Mouse (Mus musculus) kidney, adult 2 months (tissue): ENCODE data around the gene Tlx1. TPM values are rescaled to one million over a fixed set of nuclear protein-coding genes. Genes with fewer than 3 reads are reported as not detected.

ENCODE experiments used
- DNase-seq: peaks from one replicate; pipeline ENCODE4 v3.0.0; 2021
- H3K27ac ChIP-seq: fragments of 200-500 bp; 2 replicates; pipeline ENCODE4 v1.5.1; 2012; ENCODE audit warnings: low read depth, low read length, control low read depth, inconsistent platforms; ENCODE audit not compliant: insufficient read depth
- H3K27me3 ChIP-seq: fragments of 200-500 bp; replicated peaks from 2 replicates; pipeline ENCODE4 v1.6.1; 2012; ENCODE audit warnings: mild to moderate bottlenecking, moderate library complexity, low read length, inconsistent platforms; ENCODE audit not compliant: control insufficient read depth, insufficient read depth
- H3K36me3 ChIP-seq: fragments of 200-500 bp; 2 replicates; pipeline ENCODE4 v1.6.1; 2012; ENCODE audit warnings: mild to moderate bottlenecking, moderate library complexity, low read length, inconsistent platforms; ENCODE audit not compliant: control insufficient read depth, insufficient read depth
- H3K4me1 ChIP-seq: fragments of 200-500 bp; 2 replicates; pipeline ENCODE4 v1.6.1; 2011; ENCODE audit warnings: low read length; ENCODE audit not compliant: control insufficient read depth, insufficient read depth
- H3K4me3 ChIP-seq: fragments of 200-500 bp; 2 replicates; pipeline ENCODE4 v1.5.1; 2011; ENCODE audit warnings: mild to moderate bottlenecking, low read depth, low read length, control low read depth; ENCODE audit not compliant: insufficient read depth
- CTCF ChIP-seq: fragments of 200-500 bp; conservative IDR thresholded peaks from 2 replicates; pipeline ENCODE4 v1.5.1; 2011; ENCODE audit warnings: low read depth, mild to moderate bottlenecking, control low read depth, low read length, moderate library complexity, mixed read lengths; ENCODE audit not compliant: insufficient read depth, insufficient read length
- POLR2A ChIP-seq: fragments of 200-500 bp; IDR thresholded peaks from one replicate; pipeline ENCODE4 v1.6.1; 2011; ENCODE audit warnings: low read depth, low read length, control low read depth
- WGBS: fragments of 180-500 bp; shearing (Covaris S2); methylation state at CpG from one replicate; pipeline ENCODE4 v1.1.7; 2018; 5-methylcytosine and 5-hydroxymethylcytosine counted together
- polyA plus RNA-seq: library from polyadenylated mRNA; depleted of rRNA; stranded (reverse); fragments of >200 nt; gene quantifications from 2 replicates; pipeline ENCODE4 v1.2.3, GENCODE M21; 2012; rRNA removed

The Tlx1 gene
- polyA plus RNA-seq, 1 experiment, result not detected

DNA sequence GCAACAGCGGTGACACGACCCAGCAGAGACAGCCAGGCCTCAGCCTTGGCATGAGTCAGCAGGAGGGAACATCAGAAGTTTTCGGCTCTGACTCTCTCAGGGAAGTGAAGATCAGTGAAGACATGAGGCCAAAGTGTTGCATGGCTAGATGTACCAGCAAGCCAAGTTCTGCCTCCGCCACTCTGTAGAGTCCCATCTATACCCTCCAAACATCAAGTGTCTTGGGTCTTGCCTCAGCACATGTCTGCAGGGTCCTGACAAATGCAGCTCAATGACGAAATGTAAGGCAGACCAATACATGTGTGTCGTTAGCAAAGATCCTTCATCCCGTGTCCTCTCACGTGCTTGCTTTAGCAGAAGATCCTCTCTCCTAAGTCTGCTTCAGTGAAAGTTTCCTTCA is 46.5 kb downstream of the Tlx1 start:
- TF ChIP-seq POLR2A, result no peak
- no peak for TF ChIP-seq CTCF
- Histone ChIP-seq H3K4me3 (no peak overlapping the region), H3K4me1 (no peaks in the 10 kb centered on the region), H3K36me3 (no peaks in the 10 kb centered on the region), H3K27ac (no peak overlapping the region), H3K27me3 (0 out of 2 replicates have a peak, but pooled peaks cover 1% of the 10 kb centered on the region)
- WGBS, result 90% methylated on average over 8 of the region's 8 CpGs
- DNase-seq, result no peak

DNA sequence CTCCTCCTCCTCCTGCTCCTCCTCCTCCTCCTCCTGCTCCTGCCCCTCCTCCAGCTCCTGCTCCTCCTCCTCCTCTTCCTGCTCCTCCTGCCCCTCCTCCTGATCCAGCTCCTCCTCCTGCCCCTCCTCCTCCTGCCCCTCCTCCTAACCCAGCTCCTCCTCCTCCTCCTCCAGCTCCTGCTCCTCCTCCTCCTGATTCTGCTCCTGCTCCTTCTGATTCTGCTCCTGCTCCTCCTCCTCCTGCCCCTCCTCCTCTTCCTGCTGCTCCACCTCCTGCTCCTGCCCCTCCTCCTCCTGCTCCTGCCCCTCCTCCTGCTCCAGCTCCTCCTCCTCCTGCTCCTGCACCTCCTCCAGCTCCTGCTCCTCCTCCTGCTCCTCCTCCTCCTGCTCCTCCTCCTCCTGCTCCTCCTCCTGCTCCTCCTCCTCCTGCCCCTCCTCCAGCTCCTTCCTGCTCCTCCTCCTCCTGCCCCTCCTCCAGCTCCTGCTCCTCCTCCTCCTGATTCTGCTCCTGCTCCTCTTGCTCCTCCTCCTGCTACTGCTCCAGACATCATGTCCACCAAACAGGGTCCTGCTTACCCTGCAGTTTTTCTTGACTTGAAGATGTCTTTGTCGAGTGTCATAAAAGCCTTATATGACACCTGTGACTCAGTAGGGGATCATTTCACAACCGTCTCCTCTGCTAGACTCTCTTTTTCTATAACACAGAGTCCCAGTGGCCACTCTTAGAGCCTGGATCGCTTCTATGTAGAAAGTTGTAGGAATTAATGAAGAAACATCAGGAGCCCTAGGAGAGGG is 55.0 kb downstream of the Tlx1 start:
- TF ChIP-seq CTCF, result no peak
- no peak for TF ChIP-seq POLR2A
- peaks cover 1% of the 10 kb centered on the region; the same call in 1 of the 2 replicates for H3K27me3 ChIP-seq
- no peaks in the 10 kb centered on the region for H3K36me3 ChIP-seq
- DNase-seq, result peak; percentile 7
- no peak overlapping the region for H3K4me3 ChIP-seq
- H3K27ac ChIP-seq, result no peak overlapping the region
- 77% methylated on average over 3 of the region's 3 CpGs for WGBS
- no peaks in the 10 kb centered on the region for H3K4me1 ChIP-seq

Other genes with a start within 250 kb of the Tlx1 start
- gene Slf2, start 219.5 kb upstream of the Tlx1 start, polyA plus RNA-seq, result 10.5 and 31.1 TPM in 2 replicates
- 92.2 and 119 TPM in 2 replicates for gene Sema4g, start 161.6 kb upstream of the Tlx1 start, polyA plus RNA-seq
- 14.8 and 15.0 TPM in 2 replicates for gene Twnk, start 145.0 kb upstream of the Tlx1 start, polyA plus RNA-seq
- 86.5 and 87.9 TPM in 2 replicates for gene Mrpl43, start 144.2 kb upstream of the Tlx1 start, polyA plus RNA-seq
- 54.7 and 74.3 TPM in 2 replicates for gene Lzts2, start 136.3 kb upstream of the Tlx1 start, polyA plus RNA-seq
- gene Pdzd7, start 105.0 kb upstream of the Tlx1 start, polyA plus RNA-seq, result 0.74 and 0.99 TPM in 2 replicates
- gene Sfxn3, start 103.2 kb upstream of the Tlx1 start, polyA plus RNA-seq, result 20.8 and 23.5 TPM in 2 replicates
- gene Kazald1, start 75.4 kb upstream of the Tlx1 start, polyA plus RNA-seq, result 1.9 and 2.1 TPM in 2 replicates
- 0.06 TPM in 1 of 2 replicates, not detected in the other for gene Lbx1, start 85.1 kb downstream of the Tlx1 start, polyA plus RNA-seq
- gene Btrc, start 213.1 kb downstream of the Tlx1 start, polyA plus RNA-seq, result 18.3 and 23.4 TPM in 2 replicates